Mouse (Mus musculus): Measurements from ENCODE around the gene Olfr640.

The Olfr640 gene

GRCm38 (mm10) chr7:104025473-104025872, at the start of gene Olfr640:
Gene Olfr640, minus strand, starts transcription at chr7:104025573.
- no peak for DNase-seq (ENCODE audit: low read depth, low spot score)

DNA sequence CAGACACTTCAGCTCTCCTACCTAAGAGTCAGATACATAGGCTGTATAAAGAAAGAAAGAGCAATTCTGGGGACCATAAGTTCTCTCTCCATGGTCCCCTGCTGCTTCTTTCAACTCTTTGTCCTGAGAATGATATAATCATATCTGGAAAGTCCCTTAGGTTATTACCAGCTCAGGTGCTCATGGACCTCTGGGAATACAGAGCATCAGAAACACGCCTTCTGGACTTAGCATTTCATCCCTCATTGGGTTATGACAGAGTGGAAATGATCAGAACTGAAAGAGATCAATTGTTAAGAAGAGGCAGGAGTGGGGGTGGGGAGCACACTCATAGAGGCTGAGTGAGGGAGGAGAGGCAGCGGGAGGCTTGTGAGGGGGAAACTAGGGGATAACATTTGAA, 46.4 kb upstream of the Olfr640 start, which contains the start of gene Olfr644:
Gene Olfr644, minus strand, starts transcription at position 101 of the 400 bp plus-strand sequence.
- no peak for DNase-seq (ENCODE audit: low read depth, low spot score)

- DNase-seq (ENCODE audit: low read depth, low spot score), result no peak
Measured at GRCm38 (mm10) chr7:104061345-104061744, 36.0 kb upstream of the Olfr640 start, which contains the start of gene 4930516K23Rik. Gene 4930516K23Rik, minus strand, starts transcription at chr7:104061445.

GRCm38 (mm10) chr7:104059215-104059614, 33.8 kb upstream of the Olfr640 start:
- no peak for DNase-seq (ENCODE audit: low read depth, low spot score)

- no peak for DNase-seq (ENCODE audit: low read depth, low spot score)
Measured at GRCm38 (mm10) chr7:104052566-104052965, 27.2 kb upstream of the Olfr640 start, which contains the start of gene Olfr642. Gene Olfr642, minus strand, starts transcription at chr7:104052666.

DNA sequence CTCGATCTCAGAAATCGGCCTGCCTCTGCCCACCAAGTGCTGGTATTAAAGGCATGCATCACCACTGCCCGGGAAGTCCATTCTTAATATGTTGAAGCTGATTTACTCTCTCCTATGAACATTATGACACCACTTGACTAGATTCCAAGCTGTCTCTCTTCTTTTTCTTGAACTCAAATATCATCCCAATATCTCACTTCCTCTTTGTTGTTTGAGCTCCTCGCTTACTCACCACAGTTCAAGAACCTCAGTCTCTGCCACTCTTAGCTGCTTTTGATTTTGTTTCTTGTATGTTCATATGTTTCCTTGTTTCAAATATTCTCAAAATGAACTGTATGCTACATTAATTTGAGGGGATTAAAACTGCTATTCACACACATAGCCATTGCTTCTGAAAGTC, 25.4 kb upstream of the Olfr640 start:
- DNase-seq (ENCODE audit: low read depth, low spot score), result no peak

DNA sequence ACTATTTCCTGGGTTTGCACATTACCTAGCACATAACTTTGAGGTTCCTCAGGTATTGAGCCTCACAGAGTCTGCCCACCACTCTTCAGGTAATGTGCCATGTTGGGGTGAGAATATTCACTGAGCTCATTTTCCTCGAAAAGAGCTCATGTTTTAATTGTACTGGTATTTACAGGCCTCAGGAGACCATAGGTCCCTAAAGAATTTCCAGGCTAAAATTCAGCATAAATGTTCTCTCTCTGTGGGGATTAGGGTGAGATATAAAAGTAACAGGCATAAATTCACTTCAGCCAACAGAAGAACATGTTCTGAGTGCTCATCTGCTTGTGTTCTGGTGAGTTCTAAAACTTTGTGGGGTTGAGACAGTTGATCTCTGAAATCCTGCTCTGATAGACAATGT, 9.8 kb upstream of the Olfr640 start, which contains the start of gene Olfr641:
Gene Olfr641, plus strand, starts transcription at position 301 of the 400 bp plus-strand sequence.
- no peak for DNase-seq (ENCODE audit: low read depth, low spot score)

GRCm38 (mm10) chr7:104026978-104027377, 1.6 kb upstream of the Olfr640 start:
- no peak for DNase-seq (ENCODE audit: low read depth, low spot score)

DNA sequence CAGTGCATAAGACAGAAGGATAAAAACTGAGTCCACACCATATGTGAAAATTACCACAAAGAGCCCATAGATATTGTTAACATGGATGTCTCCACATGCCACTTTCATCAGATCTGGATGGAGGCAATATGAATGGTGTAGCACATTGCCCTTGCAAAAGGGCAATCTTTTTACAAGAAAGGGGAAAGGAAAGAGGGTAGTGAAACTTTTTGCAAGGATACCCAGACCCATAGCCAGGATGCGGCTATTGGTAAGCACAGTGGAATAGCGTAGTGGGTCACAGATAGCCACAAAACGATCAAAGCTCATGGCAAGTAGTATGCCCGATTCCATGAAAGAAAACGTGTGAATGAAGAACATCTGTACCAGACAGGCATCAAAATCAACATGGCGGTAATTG, 3.7 kb downstream of the Olfr640 start:
- DNase-seq (ENCODE audit: low read depth, low spot score), result no peak

DNA sequence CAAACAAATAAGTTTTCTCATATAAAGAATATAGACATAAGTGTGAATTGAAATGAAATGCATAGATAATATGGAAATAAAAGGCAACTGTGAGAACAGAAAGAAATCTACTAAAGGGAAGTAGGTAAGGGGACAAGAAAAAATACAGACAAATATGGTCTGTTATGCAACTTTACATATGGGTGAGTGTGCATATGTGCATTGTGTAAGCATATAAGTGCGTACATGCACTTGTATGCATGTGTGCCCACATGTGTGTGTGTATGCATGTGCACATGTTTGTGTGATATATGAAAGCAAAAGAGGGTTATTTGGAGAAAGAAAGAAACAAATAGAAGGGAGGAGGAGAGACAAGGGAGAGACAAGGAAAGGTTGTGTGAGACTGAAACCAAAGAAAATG, 6.4 kb downstream of the Olfr640 start:
- no peak for DNase-seq (ENCODE audit: low read depth, low spot score)

GRCm38 (mm10) chr7:104017203-104017602, 8.2 kb downstream of the Olfr640 start, which contains the start of gene Olfr639:
Gene Olfr639, minus strand, starts transcription at chr7:104017303.
- no peak for DNase-seq (ENCODE audit: low read depth, low spot score)

- DNase-seq (ENCODE audit: low read depth, low spot score), result no peak
Measured at GRCm38 (mm10) chr7:103999124-103999523, 26.2 kb downstream of the Olfr640 start.

- DNase-seq (ENCODE audit: low read depth, low spot score), result no peak
Measured at GRCm38 (mm10) chr7:103998446-103998845, 26.9 kb downstream of the Olfr640 start, which contains the start of gene Olfr638. Gene Olfr638, plus strand, starts transcription at chr7:103998746.

- no peak for DNase-seq (ENCODE audit: low read depth, low spot score)
Measured at GRCm38 (mm10) chr7:103971782-103972181, 53.6 kb downstream of the Olfr640 start.

GRCm38 (mm10) chr7:103970852-103971251, 54.5 kb downstream of the Olfr640 start, which contains the start of gene Olfr635:
Gene Olfr635, plus strand, starts transcription at chr7:103971152.
- DNase-seq (ENCODE audit: low read depth, low spot score), result no peak
